9 mouse cellular contexts compared by ENCODE assay signal in genomic region chr9:116535709-116536108, GRCm38 (mm10).
DNase-seq lines count a peak whose midpoint lies in the region; ATAC-seq and TF ChIP-seq lines count a peak whose summit lies in the region.
"Had no signal": no experiment of that assay in that cellular context is flagged by ENCODE, and none has a peak within 500 bp of the region (broad histone marks: within the 10 kb centered on the region; RNA-seq: fewer than 3 reads in every experiment).

No protein-coding gene starts in this region.

- no peak overlapping the region for H3K4me3 ChIP-seq in heart, adult 2 months
- H3K4me3 ChIP-seq in neural tube, embryonic 15.5 days (replicated peaks): no peak overlapping the region
- no peak overlapping the region for H3K4me3 ChIP-seq in embryonic facial prominence, embryonic 10.5 days
- H3K4me3 ChIP-seq: limb, embryonic 12.5 days had no signal

- no peak for ATAC-seq in neural tube, embryonic 15.5 days (ENCODE audit: low FRiP score)

- no peaks in the 10 kb centered on the region for H3K27me3 ChIP-seq in heart, adult 2 months (ENCODE audit: control insufficient read depth, insufficient read depth, low read length)
- no peaks in the 10 kb centered on the region for H3K27me3 ChIP-seq in neural tube, embryonic 15.5 days (replicated peaks)
- no peaks in the 10 kb centered on the region for H3K27me3 ChIP-seq in embryonic facial prominence, embryonic 10.5 days (replicated peaks; ENCODE audit: low read depth, poor library complexity, severe bottlenecking)
- H3K27me3 ChIP-seq: limb, embryonic 12.5 days had no signal

- intact Hi-C loops in heart, adult 2 months (cut with DNase I): no loop called here
- intact Hi-C loops in heart, postnatal 25 days (cut with DNase I): no loop called here

- no peaks in the 10 kb centered on the region for H3K79me2 ChIP-seq in heart, adult 2 months (replicated peaks; ENCODE audit: control insufficient read depth, insufficient read depth, low read length)

- peak; percentile 49 for TF ChIP-seq CTCF in heart, adult 2 months (IDR thresholded peaks at IDR 0.05)

- 0 out of 2 replicates have a peak, but pooled peaks cover 5% of the 10 kb centered on the region for H3K9me3 ChIP-seq in neural tube, embryonic 15.5 days (replicated peaks)
- H3K9me3 ChIP-seq in embryonic facial prominence, embryonic 10.5 days: peaks cover 3% of the 10 kb centered on the region; the same call in 1 of the 2 replicates

- no peaks in the 10 kb centered on the region for H3K4me1 ChIP-seq in heart, adult 2 months (ENCODE audit: control insufficient read depth, insufficient read depth, low read length)
- H3K4me1 ChIP-seq in neural tube, embryonic 15.5 days: no peaks in the 10 kb centered on the region
- no peaks in the 10 kb centered on the region for H3K4me1 ChIP-seq in embryonic facial prominence, embryonic 10.5 days
- H3K4me1 ChIP-seq: limb, embryonic 12.5 days had no signal

- no peak overlapping the region for H3K9ac ChIP-seq in heart, adult 2 months (ENCODE audit: low read depth, low read length)
- no peak overlapping the region for H3K9ac ChIP-seq in neural tube, embryonic 15.5 days (replicated peaks)
- H3K9ac ChIP-seq: limb, embryonic 12.5 days had no signal

- no peak overlapping the region for H3K27ac ChIP-seq in heart, adult 2 months
- no peak overlapping the region for H3K27ac ChIP-seq in neural tube, embryonic 15.5 days (replicated peaks)
- H3K27ac ChIP-seq in embryonic facial prominence, embryonic 10.5 days (replicated peaks): no peak overlapping the region
- H3K27ac ChIP-seq: limb, embryonic 12.5 days had no signal

- WGBS in heart, adult 2 months: 66% methylated on average over 3 of the region's 3 CpGs
- WGBS in neural tube, embryonic 15.5 days: 69% methylated on average over 3 of the region's 3 CpGs
- WGBS in embryonic facial prominence, embryonic 10.5 days: 67% methylated on average over 3 of the region's 3 CpGs

- H3K4me2 ChIP-seq in neural tube, embryonic 15.5 days: no peak overlapping the region
- H3K4me2 ChIP-seq: limb, embryonic 12.5 days had no signal

- no peaks in the 10 kb centered on the region for H3K36me3 ChIP-seq in heart, adult 2 months (ENCODE audit: control insufficient read depth, insufficient read depth, low read length)
- no peaks in the 10 kb centered on the region for H3K36me3 ChIP-seq in neural tube, embryonic 15.5 days
- H3K36me3 ChIP-seq in embryonic facial prominence, embryonic 10.5 days (replicated peaks): no peaks in the 10 kb centered on the region
- H3K36me3 ChIP-seq: limb, embryonic 12.5 days had no signal

- TF ChIP-seq POLR2A in heart, adult 2 months (IDR thresholded peaks at IDR 0.05; ENCODE audit: insufficient read depth, low read depth, low read length): no peak

- no peak for TF ChIP-seq EP300 in heart, adult 2 months (IDR thresholded peaks at IDR 0.05; ENCODE audit: insufficient read depth, low read depth, low read length)

- DNase-seq in heart, adult 2 months: no peak
- no peak for DNase-seq in heart, postnatal 25 days (ENCODE audit: low spot score)
- DNase-seq in neural tube, embryonic 10.5 days (ENCODE audit: extremely low spot score, low spot score): peak; percentile 42
- DNase-seq in embryonic facial prominence, embryonic 10.5 days (ENCODE audit: low spot score): peak; percentile 60
- peak; percentile 23 for DNase-seq in thymus, postnatal 0 days (ENCODE audit: low spot score)
- DNase-seq in ovary, postnatal 10 days (ENCODE audit: low spot score): no peak
- no peak for DNase-seq in kidney, adult 8-10 months

Comparison
In these comparisons a context has a peak if more than half of its experiments do, and no peak if none do; other contexts are left out.
1. DNase-seq: peak in neural tube, embryonic 10.5 days (single experiment), embryonic facial prominence, embryonic 10.5 days (single experiment) and thymus, postnatal 0 days (single experiment); none in heart, adult 2 months (0 of 2), heart, postnatal 25 days (single experiment), ovary, postnatal 10 days (single experiment) and kidney, adult 8-10 months (0 of 2).